Mouse (Mus musculus) myocyte (in vitro differentiated cells): Measurements from ENCODE around the gene Mtmr4.

Experiments
- CEBPB ChIP-seq: IDR thresholded peaks from 2 replicates; pipeline ENCODE4 v1.6.1; 2011; ENCODE audit warnings: mild to moderate bottlenecking, moderate library complexity; ENCODE audit not compliant: poor library complexity, insufficient read depth, severe bottlenecking
- E2F4 ChIP-seq: IDR thresholded peaks from one replicate; pipeline ENCODE4 v1.6.1; 2011; ENCODE audit warnings: mild to moderate bottlenecking, control low read depth, moderate library complexity; ENCODE audit not compliant: insufficient read depth
- MAX ChIP-seq: IDR thresholded peaks from one replicate; pipeline ENCODE4 v1.6.1; 2011; ENCODE audit warnings: low read depth, mild to moderate bottlenecking, control low read depth
- MYOD1 ChIP-seq, 3 experiments: IDR thresholded peaks; one replicate each; pipeline ENCODE4 v1.6.1; 2011; ENCODE audit warnings: control low read depth in 2 of 3, low read depth in 2 of 3, mild to moderate bottlenecking in 2 of 3, moderate library complexity in 1 of 3; ENCODE audit not compliant: insufficient read length in 2 of 3, control insufficient read depth in 1 of 3
- MYOG ChIP-seq, 3 experiments: IDR thresholded peaks; one replicate each; pipeline ENCODE4 v1.6.1; 2011; ENCODE audit warnings: control low read depth in 2 of 3, low read depth in 2 of 3, mild to moderate bottlenecking in 2 of 3; ENCODE audit not compliant: insufficient read length in 2 of 3, control insufficient read depth in 1 of 3, insufficient read depth in 1 of 3
- POLR2A ChIP-seq: IDR thresholded peaks from one replicate; pipeline ENCODE4 v1.6.1; 2011; ENCODE audit warnings: low read depth, mild to moderate bottlenecking, control low read depth, moderate library complexity; ENCODE audit not compliant: insufficient read length
- POLR2AphosphoS2 ChIP-seq: IDR thresholded peaks from one replicate; pipeline ENCODE4 v1.6.1; 2011; ENCODE audit warnings: low read depth, control low read depth; ENCODE audit not compliant: insufficient read length
- REST ChIP-seq: IDR thresholded peaks from one replicate; pipeline ENCODE4 v1.6.1; 2011; ENCODE audit warnings: mild to moderate bottlenecking, control low read depth, moderate library complexity; ENCODE audit not compliant: insufficient read depth, insufficient read length
- SRF ChIP-seq: IDR thresholded peaks from one replicate; pipeline ENCODE4 v1.6.1; 2011; ENCODE audit warnings: low read depth; ENCODE audit not compliant: control insufficient read depth, insufficient read length
- TCF12 ChIP-seq: IDR thresholded peaks from one replicate; pipeline ENCODE4 v1.6.1; 2011; ENCODE audit warnings: mild to moderate bottlenecking, control low read depth; ENCODE audit not compliant: poor library complexity, insufficient read depth, severe bottlenecking
- TCF3 ChIP-seq: IDR thresholded peaks from one replicate; pipeline ENCODE4 v1.6.1; 2011; ENCODE audit warnings: low read depth, control low read depth; ENCODE audit not compliant: insufficient read length
- USF1 ChIP-seq: IDR thresholded peaks from one replicate; pipeline ENCODE4 v1.6.1; 2011; ENCODE audit warnings: low read depth, mild to moderate bottlenecking, control low read depth, moderate library complexity

GRCm38 (mm10) chr11:87573751-87574150, 18.2 kb upstream of the Mtmr4 start:
- TF ChIP-seq POLR2A = no peak
- TF ChIP-seq USF1 = no peak
- peak; percentile 96 for TF ChIP-seq TCF12
- no peak for TF ChIP-seq MAX
- no peak for TF ChIP-seq CEBPB
- TF ChIP-seq MYOG (IDR thresholded peaks at IDR 0.05; ENCODE audit: control insufficient read depth in 1 of 3, insufficient read depth in 1 of 3, insufficient read length in 2 of 3, low read depth in 2 of 3) = peak; percentile 92 to 100 (median 98)
- TF ChIP-seq MYOD1 (IDR thresholded peaks at IDR 0.05; ENCODE audit: control insufficient read depth in 1 of 3, insufficient read length in 2 of 3, low read depth in 2 of 3) = peak; percentile 53 to 99 (median 96)
- no peak for TF ChIP-seq POLR2AphosphoS2
- TF ChIP-seq TCF3 = peak; percentile 94
- TF ChIP-seq E2F4 = no peak
- TF ChIP-seq REST = no peak
- TF ChIP-seq SRF = no peak
